23 mouse cellular contexts compared by ENCODE assay signal in genomic region chr2:52572221-52572620, GRCm38 (mm10).
A peak's percentile ranks its signal among the peaks of the same experiment; 100 is the strongest.
DNase-seq lines count a peak whose midpoint lies in the region; ATAC-seq and TF ChIP-seq lines count a peak whose summit lies in the region.
"Had no signal": no experiment of that assay in that cellular context is flagged by ENCODE, and none has a peak within 500 bp of the region (broad histone marks: within the 10 kb centered on the region; RNA-seq: fewer than 3 reads in every experiment).

No protein-coding gene starts in this region.

- H3K4me2 ChIP-seq in heart, embryonic 13.5 days, result peak overlapping the region; percentile 36; the same call in 1 of the 2 replicates
- H3K4me2 ChIP-seq in midbrain, embryonic 11.5 days, result no peak overlapping the region
- H3K4me2 ChIP-seq: embryonic facial prominence, embryonic 15.5 days; forebrain, embryonic 12.5 days; intestine, embryonic 15.5 days; lung, embryonic 15.5 days; neural tube, embryonic 13.5 days had no signal

- no peak overlapping the region for H3K9ac ChIP-seq in heart, embryonic 13.5 days
- H3K9ac ChIP-seq in ES-E14 (ENCODE audit: insufficient read depth, low read depth, low read length, poor library complexity, severe bottlenecking), result no peak overlapping the region
- no peak overlapping the region for H3K9ac ChIP-seq in midbrain, embryonic 11.5 days (ENCODE audit: low read length)
- H3K9ac ChIP-seq: embryonic facial prominence, embryonic 15.5 days; forebrain, embryonic 12.5 days; forebrain, postnatal 0 days; intestine, embryonic 15.5 days; lung, embryonic 15.5 days; neural tube, embryonic 13.5 days had no signal

- H3K27ac ChIP-seq in heart, embryonic 13.5 days (replicated peaks), result peak overlapping the region; percentile 85
- H3K27ac ChIP-seq in ES-E14 (ENCODE audit: insufficient read depth, low read depth, low read length, poor library complexity, severe bottlenecking), result no peak overlapping the region
- H3K27ac ChIP-seq in midbrain, embryonic 11.5 days (ENCODE audit: low read depth, low read length), result no peak overlapping the region
- H3K27ac ChIP-seq: embryonic facial prominence, embryonic 10.5 days; embryonic facial prominence, embryonic 15.5 days; forebrain, embryonic 12.5 days; intestine, embryonic 15.5 days; lung, embryonic 15.5 days; midbrain, embryonic 10.5 days; neural tube, embryonic 13.5 days had no signal

- no peaks in the 10 kb centered on the region for H3K9me3 ChIP-seq in heart, embryonic 13.5 days
- H3K9me3 ChIP-seq in ES-E14 (ENCODE audit: control insufficient read depth, insufficient read depth, low read depth, low read length), result no peaks in the 10 kb centered on the region
- no peaks in the 10 kb centered on the region for H3K9me3 ChIP-seq in midbrain, embryonic 11.5 days (ENCODE audit: control insufficient read depth, low read length)
- H3K9me3 ChIP-seq: embryonic facial prominence, embryonic 10.5 days; embryonic facial prominence, embryonic 15.5 days; forebrain, embryonic 12.5 days; intestine, embryonic 15.5 days; lung, embryonic 15.5 days; midbrain, embryonic 10.5 days; neural tube, embryonic 13.5 days had no signal

- no peaks in the 10 kb centered on the region for H3K27me3 ChIP-seq in heart, embryonic 13.5 days (replicated peaks)
- H3K27me3 ChIP-seq in midbrain, embryonic 11.5 days (ENCODE audit: control insufficient read depth, insufficient read depth, low read length), result no peaks in the 10 kb centered on the region
- H3K27me3 ChIP-seq: embryonic facial prominence, embryonic 15.5 days; forebrain, embryonic 12.5 days; intestine, embryonic 15.5 days; lung, embryonic 15.5 days; neural tube, embryonic 13.5 days had no signal

- no peak for ATAC-seq in heart, embryonic 13.5 days (ENCODE audit: extremely low read depth, insufficient number of reproducible peaks, low FRiP score, low TSS enrichment)
- no peak for ATAC-seq in midbrain, embryonic 11.5 days (ENCODE audit: low FRiP score)
- ATAC-seq: forebrain, postnatal 0 days; hindbrain, embryonic 16.5 days; intestine, embryonic 15.5 days; midbrain, embryonic 16.5 days had no signal

- DNase-seq in heart, adult 11 months, result peak; percentile 59
- DNase-seq in heart, adult 18-20 months, result no peak
- no peak for DNase-seq in heart, postnatal 4 days
- DNase-seq in ES-E14 (ENCODE audit: low read depth, low spot score), result no peak
- DNase-seq in induced T-regulatory cell, adult 2 months (ENCODE audit: low read depth), result peak; percentile 63
- no peak for DNase-seq in adrenal gland, adult 2 months
- DNase-seq in midbrain, embryonic 11.5 days (ENCODE audit: low spot score, missing footprints), result no peak
- DNase-seq: adrenal gland, adult 8-10 months; cerebellum, adult 2 months; cerebellum, postnatal 25 days; forebrain, postnatal 0 days; kidney, adult 9 months; kidney, postnatal 14 days had no signal

- WGBS in heart, embryonic 13.5 days, result 58% methylated on average over 6 of the region's 6 CpGs
- 92% methylated on average over 6 of the region's 6 CpGs for WGBS in midbrain, embryonic 11.5 days

- no peak overlapping the region for H3K4me3 ChIP-seq in heart, embryonic 13.5 days
- no peak overlapping the region for H3K4me3 ChIP-seq in ES-E14 (ENCODE audit: insufficient read depth in 1 of 2, low read depth in 1 of 2, low read length in 2 of 2, poor library complexity in 1 of 2, severe bottlenecking in 1 of 2)
- no peak overlapping the region for H3K4me3 ChIP-seq in midbrain, embryonic 11.5 days (ENCODE audit: low read depth, low read length)
- H3K4me3 ChIP-seq: embryonic facial prominence, embryonic 10.5 days; embryonic facial prominence, embryonic 15.5 days; forebrain, embryonic 12.5 days; intestine, embryonic 15.5 days; lung, embryonic 15.5 days; midbrain, embryonic 10.5 days; neural tube, embryonic 13.5 days had no signal

- in situ Hi-C loops in ES-E14 (cut with MboI; ENCODE audit: low sequenced_read_pairs in 2 of 2, unreplicated experiment in 2 of 2), result no loop called here

- no peaks in the 10 kb centered on the region for H3K36me3 ChIP-seq in heart, embryonic 13.5 days
- H3K36me3 ChIP-seq in ES-E14 (ENCODE audit: control insufficient read depth, insufficient read depth, low read length, poor library complexity, severe bottlenecking), result no peaks in the 10 kb centered on the region
- no peaks in the 10 kb centered on the region for H3K36me3 ChIP-seq in midbrain, embryonic 11.5 days (ENCODE audit: control insufficient read depth, insufficient read depth, low read length)
- H3K36me3 ChIP-seq: embryonic facial prominence, embryonic 10.5 days; embryonic facial prominence, embryonic 15.5 days; forebrain, embryonic 12.5 days; intestine, embryonic 15.5 days; lung, embryonic 15.5 days; midbrain, embryonic 10.5 days; neural tube, embryonic 13.5 days had no signal

- H3K4me1 ChIP-seq in heart, embryonic 13.5 days, result peaks cover 42% of the 10 kb centered on the region
- no peaks in the 10 kb centered on the region for H3K4me1 ChIP-seq in ES-E14 (ENCODE audit: control insufficient read depth in 2 of 2, insufficient read depth in 2 of 2, low read length in 2 of 2, poor library complexity in 1 of 2)
- H3K4me1 ChIP-seq in midbrain, embryonic 11.5 days (ENCODE audit: control insufficient read depth, insufficient read depth, low read length), result no peaks in the 10 kb centered on the region
- H3K4me1 ChIP-seq: embryonic facial prominence, embryonic 10.5 days; embryonic facial prominence, embryonic 15.5 days; forebrain, embryonic 12.5 days; midbrain, embryonic 10.5 days; neural tube, embryonic 13.5 days had no signal

TF ChIP-seq in ES-E14, 5 proteins besides CTCF, POLR2A, EP300 and RAD21:
- TF ChIP-seq ZC3H11A (IDR thresholded peaks at IDR 0.05; ENCODE audit: borderline replicate concordance, low read depth, low read length) (no peak), ZNF384 (IDR thresholded peaks at IDR 0.05; ENCODE audit: low read depth, low read length) (0 out of 2 replicates have a peak, but pooled peaks have one; percentile 6), MAFK (IDR thresholded peaks at IDR 0.05; ENCODE audit: insufficient read depth, low read depth, low read length) (no peak), CHD2 (IDR thresholded peaks at IDR 0.05; ENCODE audit: low read depth, low read length) (no peak)

Comparison
In these comparisons a context has a peak if more than half of its experiments do, and no peak if none do; other contexts are left out.
1. DNase-seq: peak in heart, adult 11 months (single experiment) and induced T-regulatory cell, adult 2 months (single experiment); none in heart, adult 18-20 months (0 of 2), heart, postnatal 4 days (single experiment), ES-E14 (single experiment), adrenal gland, adult 2 months (single experiment) and midbrain, embryonic 11.5 days (single experiment).